Mouse (Mus musculus) cerebellum, adult 11 months (tissue): ENCODE measurements around the gene Rpia.

ENCODE experiments used
- DNase-seq: peaks from one replicate; pipeline ENCODE4 v3.0.0; 2022

Rpia gene

GRCm38 (mm10) chr6:70804632-70805031 is 12.6 kb upstream of the Rpia start:
- peak; percentile 30 for DNase-seq

GRCm38 (mm10) chr6:70797581-70798251 is 5.7 kb upstream of the Rpia start:
- DNase-seq, result peak; percentile 48

GRCm38 (mm10) chr6:70796940-70797339 is 4.9 kb upstream of the Rpia start:
- no peak for DNase-seq

GRCm38 (mm10) chr6:70792644-70793043 is 612 bp upstream of the Rpia start:
- no peak for DNase-seq

- no peak for DNase-seq
These were observed 925 bp downstream of the Rpia start for GRCm38 (mm10) chr6:70790852-70791761.

GRCm38 (mm10) chr6:70790034-70790650 is 1.9 kb downstream of the Rpia start:
- DNase-seq, result no peak

- DNase-seq, result no peak
These were observed 2.9 kb downstream of the Rpia start for GRCm38 (mm10) chr6:70789134-70789533.

GRCm38 (mm10) chr6:70787524-70787923 is 4.5 kb downstream of the Rpia start:
- no peak for DNase-seq

GRCm38 (mm10) chr6:70785852-70786251 is 6.2 kb downstream of the Rpia start:
- no peak for DNase-seq

GRCm38 (mm10) chr6:70784811-70785210 is 7.2 kb downstream of the Rpia start:
- no peak for DNase-seq

- DNase-seq, result no peak
These were observed 10.7 kb downstream of the Rpia start for GRCm38 (mm10) chr6:70781336-70781735.

GRCm38 (mm10) chr6:70774372-70774771 is 17.7 kb downstream of the Rpia start:
- no peak for DNase-seq

- no peak for DNase-seq
These were observed 18.3 kb downstream of the Rpia start for GRCm38 (mm10) chr6:70773769-70774168.

- peak; percentile 66 for DNase-seq
These were observed 23.3 kb downstream of the Rpia start for GRCm38 (mm10) chr6:70768769-70769168.

- DNase-seq, result no peak
These were observed 27.0 kb downstream of the Rpia start for GRCm38 (mm10) chr6:70765076-70765475.

- DNase-seq, result no peak
These were observed 27.5 kb downstream of the Rpia start for GRCm38 (mm10) chr6:70764551-70764950.

GRCm38 (mm10) chr6:70763881-70764280 is 28.2 kb downstream of the Rpia start:
- no peak for DNase-seq

- DNase-seq, result no peak
These were observed 29.4 kb downstream of the Rpia start for GRCm38 (mm10) chr6:70762659-70763058.

GRCm38 (mm10) chr6:70760951-70761350 is 31.1 kb downstream of the Rpia start:
- DNase-seq, result peak; percentile 42

- DNase-seq, result no peak
These were observed 37.2 kb downstream of the Rpia start for GRCm38 (mm10) chr6:70754833-70755232.

- DNase-seq, result no peak
These were observed 39.7 kb downstream of the Rpia start for GRCm38 (mm10) chr6:70752351-70752750.

- no peak for DNase-seq
These were observed 40.1 kb downstream of the Rpia start for GRCm38 (mm10) chr6:70751898-70752273.

GRCm38 (mm10) chr6:70751251-70751897 is 40.7 kb downstream of the Rpia start:
- DNase-seq, result no peak
